Mouse (Mus musculus) layer of hippocampus, postnatal 25 days (tissue): ENCODE measurements around the gene Tmem30b. TPM values are rescaled to one million over a fixed set of nuclear protein-coding genes. Genes with fewer than 3 reads are reported as not detected.
"Not testable (repeated sequence)": the region's sequence is repeated elsewhere in the genome, so short reads cannot be mapped to it uniquely, and the experiment has no call there.

ENCODE experiments used
- DNase-seq, 2 experiments: peaks; one replicate each; pipeline ENCODE4 v3.0.0; 2022; ENCODE audit warnings: mixed read lengths in 2 of 2, low spot score in 1 of 2; ENCODE audit errors: extremely low spot score in 1 of 2
- total RNA-seq, 2 experiments: library from RNA; stranded (reverse); gene quantifications; 2 replicates each; pipeline ENCODE4 v1.2.3; 2021

Gene Tmem30b
- total RNA-seq = under 1 TPM in 1 of 2 experiments, not detected in 1; 0.12 TPM

GRCm38 (mm10) chr12:73546086-73546711 is at the start of gene Tmem30b:
Tmem30b (minus strand) TSS chr12:73546392.
- DNase-seq = no peak

- DNase-seq = no peak
Measured at GRCm38 (mm10) chr12:73595226-73595625, 49.0 kb upstream of the Tmem30b start.

GRCm38 (mm10) chr12:73594177-73594745 is 48.1 kb upstream of the Tmem30b start:
- no peak for DNase-seq

GRCm38 (mm10) chr12:73593021-73593798 is 47.0 kb upstream of the Tmem30b start:
- no peak for DNase-seq

- DNase-seq = no peak
Measured at GRCm38 (mm10) chr12:73591625-73592024, 45.4 kb upstream of the Tmem30b start.

GRCm38 (mm10) chr12:73590627-73591276 is 44.6 kb upstream of the Tmem30b start:
- DNase-seq = no peak

GRCm38 (mm10) chr12:73587262-73587661 is 41.1 kb upstream of the Tmem30b start:
- no peak for DNase-seq

- no peak for DNase-seq
Measured at GRCm38 (mm10) chr12:73585850-73586249, 39.7 kb upstream of the Tmem30b start.

- no peak for DNase-seq
Measured at GRCm38 (mm10) chr12:73585241-73585801, 39.1 kb upstream of the Tmem30b start.

- DNase-seq = peak; percentile 37 to 48
Measured at GRCm38 (mm10) chr12:73584610-73585240, 38.5 kb upstream of the Tmem30b start, which contains the start of gene Prkch. Prkch (plus strand) TSS chr12:73584796.

- no peak for DNase-seq
Measured at GRCm38 (mm10) chr12:73583813-73584609, 37.8 kb upstream of the Tmem30b start.

GRCm38 (mm10) chr12:73583318-73583717 is 37.1 kb upstream of the Tmem30b start:
- DNase-seq = no peak

- no peak for DNase-seq
Measured at GRCm38 (mm10) chr12:73580811-73581210, 34.6 kb upstream of the Tmem30b start.

- no peak for DNase-seq
Measured at GRCm38 (mm10) chr12:73578141-73578540, 31.9 kb upstream of the Tmem30b start.

- DNase-seq = no peak
Measured at GRCm38 (mm10) chr12:73574632-73575031, 28.4 kb upstream of the Tmem30b start.

- no peak for DNase-seq
Measured at GRCm38 (mm10) chr12:73565620-73565969, 19.4 kb upstream of the Tmem30b start.

GRCm38 (mm10) chr12:73564795-73565619 is 18.8 kb upstream of the Tmem30b start:
- no peak for DNase-seq

- DNase-seq = no peak
Measured at GRCm38 (mm10) chr12:73564176-73564575, 18.0 kb upstream of the Tmem30b start.

GRCm38 (mm10) chr12:73563122-73563521 is 16.9 kb upstream of the Tmem30b start:
- DNase-seq = not testable (repeated sequence)
